Mouse (Mus musculus): ENCODE results near the gene Dph1.

GRCm38 (mm10) chr11:75131300-75131699 is 59.7 kb downstream of the Dph1 start:
- TF ChIP-seq POLR2A (IDR thresholded peaks at IDR 0.05; ENCODE audit: insufficient read depth, low read depth, low read length) (no peak), CTCF (IDR thresholded peaks at IDR 0.05) (no peak), EP300 (IDR thresholded peaks at IDR 0.05; ENCODE audit: insufficient read depth, low read depth, low read length) (no peak)

Data from heart, adult 2 months (tissue).